Mouse (Mus musculus): ENCODE measurements at regions not wholly inside any gene's neighbourhood (a gene's known extent, or its start where the extent isn't known, plus 50 kb on each side); places are given as distances from the start of the nearest gene placed in this dataset.
"Not testable (repeated sequence)": the region's sequence is repeated elsewhere in the genome, so short reads cannot be mapped to it uniquely, and the experiment has no call there.

- Histone ChIP-seq H3K27me3 (ENCODE audit: control insufficient read depth, insufficient read depth, low read depth, low read length) (no peaks in the 10 kb centered on the region), H3K36me3 (ENCODE audit: control insufficient read depth, insufficient read depth, low read length) (no peaks in the 10 kb centered on the region), H3K9ac (ENCODE audit: low read depth, low read length) (no peak overlapping the region), H3K4me1 (ENCODE audit: control insufficient read depth, insufficient read depth, low read length) (no peaks in the 10 kb centered on the region), H3K27ac (ENCODE audit: low read length) (no peak overlapping the region), H3K4me3 (ENCODE audit: low read depth, low read length) (no peak overlapping the region), H3K9me3 (replicated peaks; ENCODE audit: control insufficient read depth, low read length, poor library complexity, severe bottlenecking) (no peaks in the 10 kb centered on the region), H3K4me2 (ENCODE audit: low read length) (no peak overlapping the region)
- ATAC-seq, result no peak
- 56% methylated on average over 4 of the region's 4 CpGs for WGBS
Measured at GRCm38 (mm10) chr16:51080146-51080545, 489.2 kb upstream of the Ccdc54 start.

- WGBS, result 80% methylated on average over 2 of the region's 2 CpGs
- Histone ChIP-seq H3K27me3 (ENCODE audit: control insufficient read depth, insufficient read depth, low read depth, low read length) (no peaks in the 10 kb centered on the region), H3K9me3 (replicated peaks; ENCODE audit: control insufficient read depth, low read length, poor library complexity, severe bottlenecking) (no peaks in the 10 kb centered on the region), H3K36me3 (ENCODE audit: control insufficient read depth, insufficient read depth, low read length) (no peaks in the 10 kb centered on the region), H3K4me2 (ENCODE audit: low read length) (no peak overlapping the region), H3K4me3 (ENCODE audit: low read depth, low read length) (no peak overlapping the region), H3K9ac (ENCODE audit: low read depth, low read length) (no peak overlapping the region), H3K4me1 (ENCODE audit: control insufficient read depth, insufficient read depth, low read length) (no peaks in the 10 kb centered on the region), H3K27ac (ENCODE audit: low read length) (no peak overlapping the region)
- ATAC-seq, result no peak
Measured at GRCm38 (mm10) chr16:51048650-51049049, 457.7 kb upstream of the Ccdc54 start.

- WGBS, result 88% methylated on average over 4 of the region's 4 CpGs
- ATAC-seq, result no peak
- no peak overlapping the region for H3K27ac ChIP-seq (ENCODE audit: low read length)
Measured at GRCm38 (mm10) chr16:51048169-51048568, 457.2 kb upstream of the Ccdc54 start.

GRCm38 (mm10) chr16:51041311-51041710 lies 450.4 kb upstream of the Ccdc54 start:
- no peak overlapping the region for H3K9ac ChIP-seq (ENCODE audit: low read depth, low read length)
- ATAC-seq, result no peak
- 84% methylated on average over 4 of the region's 4 CpGs for WGBS
- H3K4me2 ChIP-seq (ENCODE audit: low read length), result no peak overlapping the region
- H3K9me3 ChIP-seq (replicated peaks; ENCODE audit: control insufficient read depth, low read length, poor library complexity, severe bottlenecking), result no peaks in the 10 kb centered on the region
- H3K27me3 ChIP-seq (ENCODE audit: control insufficient read depth, insufficient read depth, low read depth, low read length), result no peaks in the 10 kb centered on the region
- no peaks in the 10 kb centered on the region for H3K4me1 ChIP-seq (ENCODE audit: control insufficient read depth, insufficient read depth, low read length)
- no peak overlapping the region for H3K4me3 ChIP-seq (ENCODE audit: low read depth, low read length)
- no peak overlapping the region for H3K27ac ChIP-seq (ENCODE audit: low read length)
- H3K36me3 ChIP-seq (ENCODE audit: control insufficient read depth, insufficient read depth, low read length), result no peaks in the 10 kb centered on the region

More at GRCm38 (mm10) chr16:51048169-51048568, 457.2 kb upstream of the Ccdc54 start:
- H3K9me3 ChIP-seq (replicated peaks; ENCODE audit: control insufficient read depth, low read length, poor library complexity, severe bottlenecking), result no peaks in the 10 kb centered on the region
- H3K4me1 ChIP-seq (ENCODE audit: control insufficient read depth, insufficient read depth, low read length), result no peaks in the 10 kb centered on the region
- H3K4me3 ChIP-seq (ENCODE audit: low read depth, low read length), result no peak overlapping the region
- no peak overlapping the region for H3K9ac ChIP-seq (ENCODE audit: low read depth, low read length)
- H3K27me3 ChIP-seq (ENCODE audit: control insufficient read depth, insufficient read depth, low read depth, low read length), result no peaks in the 10 kb centered on the region
- no peaks in the 10 kb centered on the region for H3K36me3 ChIP-seq (ENCODE audit: control insufficient read depth, insufficient read depth, low read length)
- no peak overlapping the region for H3K4me2 ChIP-seq (ENCODE audit: low read length)

- H3K27ac ChIP-seq (ENCODE audit: low read length), result no peak overlapping the region
- H3K9me3 ChIP-seq (replicated peaks; ENCODE audit: control insufficient read depth, low read length, poor library complexity, severe bottlenecking), result no peaks in the 10 kb centered on the region
- H3K4me3 ChIP-seq (ENCODE audit: low read depth, low read length), result no peak overlapping the region
- H3K9ac ChIP-seq (ENCODE audit: low read depth, low read length), result no peak overlapping the region
- no peak overlapping the region for H3K4me2 ChIP-seq (ENCODE audit: low read length)
- H3K27me3 ChIP-seq (ENCODE audit: control insufficient read depth, insufficient read depth, low read depth, low read length), result no peaks in the 10 kb centered on the region
- H3K4me1 ChIP-seq (ENCODE audit: control insufficient read depth, insufficient read depth, low read length), result no peaks in the 10 kb centered on the region
- ATAC-seq, result no peak
- H3K36me3 ChIP-seq (ENCODE audit: control insufficient read depth, insufficient read depth, low read length), result no peaks in the 10 kb centered on the region
Measured at GRCm38 (mm10) chr16:51002876-51003275, 411.9 kb upstream of the Ccdc54 start.

- no peak overlapping the region for H3K4me3 ChIP-seq (ENCODE audit: low read depth, low read length)
- no peak overlapping the region for H3K4me2 ChIP-seq (ENCODE audit: low read length)
- WGBS, result 91% methylated on average over 2 of the region's 2 CpGs
- H3K4me1 ChIP-seq (ENCODE audit: control insufficient read depth, insufficient read depth, low read length), result no peaks in the 10 kb centered on the region
- no peak overlapping the region for H3K9ac ChIP-seq (ENCODE audit: low read depth, low read length)
- H3K27ac ChIP-seq (ENCODE audit: low read length), result no peak overlapping the region
- no peaks in the 10 kb centered on the region for H3K36me3 ChIP-seq (ENCODE audit: control insufficient read depth, insufficient read depth, low read length)
- H3K27me3 ChIP-seq (ENCODE audit: control insufficient read depth, insufficient read depth, low read depth, low read length), result no peaks in the 10 kb centered on the region
- no peaks in the 10 kb centered on the region for H3K9me3 ChIP-seq (replicated peaks; ENCODE audit: control insufficient read depth, low read length, poor library complexity, severe bottlenecking)
- ATAC-seq, result no peak
Measured at GRCm38 (mm10) chr16:50964395-50964794, 373.4 kb upstream of the Ccdc54 start.

GRCm38 (mm10) chr16:50944091-50944490 lies 353.1 kb upstream of the Ccdc54 start:
- Histone ChIP-seq H3K27ac (ENCODE audit: low read length) (no peak overlapping the region), H3K4me2 (ENCODE audit: low read length) (no peak overlapping the region), H3K27me3 (ENCODE audit: control insufficient read depth, insufficient read depth, low read depth, low read length) (no peaks in the 10 kb centered on the region), H3K9me3 (replicated peaks; ENCODE audit: control insufficient read depth, low read length, poor library complexity, severe bottlenecking) (no peaks in the 10 kb centered on the region), H3K4me1 (ENCODE audit: control insufficient read depth, insufficient read depth, low read length) (no peaks in the 10 kb centered on the region), H3K9ac (ENCODE audit: low read depth, low read length) (no peak overlapping the region), H3K36me3 (ENCODE audit: control insufficient read depth, insufficient read depth, low read length) (no peaks in the 10 kb centered on the region), H3K4me3 (ENCODE audit: low read depth, low read length) (no peak overlapping the region)
- no peak for ATAC-seq
- WGBS, result 80% methylated on average over 4 of the region's 4 CpGs

- not testable (repeated sequence) for H3K4me1 ChIP-seq (ENCODE audit: control insufficient read depth, insufficient read depth, low read length); H3K36me3 ChIP-seq (ENCODE audit: control insufficient read depth, insufficient read depth, low read length); H3K4me2 ChIP-seq (ENCODE audit: low read length); H3K4me3 ChIP-seq (ENCODE audit: low read depth, low read length); H3K27me3 ChIP-seq (ENCODE audit: control insufficient read depth, insufficient read depth, low read depth, low read length); H3K27ac ChIP-seq (ENCODE audit: low read length); ATAC-seq; H3K9me3 ChIP-seq (replicated peaks; ENCODE audit: control insufficient read depth, low read length, poor library complexity, severe bottlenecking); H3K9ac ChIP-seq (ENCODE audit: low read depth, low read length)
- WGBS, result 91% methylated on average over 6 of the region's 6 CpGs
Measured at GRCm38 (mm10) chr16:50943581-50943980, 352.6 kb upstream of the Ccdc54 start.

- Histone ChIP-seq H3K9me3 (replicated peaks; ENCODE audit: control insufficient read depth, low read length, poor library complexity, severe bottlenecking) (no peaks in the 10 kb centered on the region), H3K27ac (ENCODE audit: low read length) (no peak overlapping the region), H3K4me3 (ENCODE audit: low read depth, low read length) (no peak overlapping the region), H3K9ac (ENCODE audit: low read depth, low read length) (no peak overlapping the region), H3K27me3 (ENCODE audit: control insufficient read depth, insufficient read depth, low read depth, low read length) (no peaks in the 10 kb centered on the region), H3K4me1 (ENCODE audit: control insufficient read depth, insufficient read depth, low read length) (no peaks in the 10 kb centered on the region), H3K36me3 (ENCODE audit: control insufficient read depth, insufficient read depth, low read length) (no peaks in the 10 kb centered on the region), H3K4me2 (ENCODE audit: low read length) (no peak overlapping the region)
- ATAC-seq, result no peak
Measured at GRCm38 (mm10) chr16:50942291-50942690, 351.3 kb upstream of the Ccdc54 start.

GRCm38 (mm10) chr16:50939316-50939715 lies 348.4 kb upstream of the Ccdc54 start:
- WGBS, result 50% methylated on average over 6 of the region's 6 CpGs

More at GRCm38 (mm10) chr16:50939316-50939715, 348.4 kb upstream of the Ccdc54 start:
- Histone ChIP-seq H3K4me1 (ENCODE audit: control insufficient read depth, insufficient read depth, low read length) (no peaks in the 10 kb centered on the region), H3K36me3 (ENCODE audit: control insufficient read depth, insufficient read depth, low read length) (no peaks in the 10 kb centered on the region), H3K4me3 (ENCODE audit: low read depth, low read length) (no peak overlapping the region), H3K27me3 (ENCODE audit: control insufficient read depth, insufficient read depth, low read depth, low read length) (no peaks in the 10 kb centered on the region), H3K27ac (ENCODE audit: low read length) (no peak overlapping the region), H3K9me3 (replicated peaks; ENCODE audit: control insufficient read depth, low read length, poor library complexity, severe bottlenecking) (no peaks in the 10 kb centered on the region), H3K4me2 (ENCODE audit: low read length) (no peak overlapping the region), H3K9ac (ENCODE audit: low read depth, low read length) (no peak overlapping the region)
- no peak for ATAC-seq
